Mouse (Mus musculus) cerebellum, postnatal 36 days (tissue): ENCODE data around the gene Ptges.
"Not testable (repeated sequence)": the region's sequence is repeated elsewhere in the genome, so short reads cannot be mapped to it uniquely, and the experiment has no call there.

Experiments used
- DNase-seq, 2 experiments: peaks; one replicate each; pipeline ENCODE4 v3.0.0; 2021 to 2022; ENCODE audit warnings: mixed read lengths in 2 of 2

The Ptges gene

DNA sequence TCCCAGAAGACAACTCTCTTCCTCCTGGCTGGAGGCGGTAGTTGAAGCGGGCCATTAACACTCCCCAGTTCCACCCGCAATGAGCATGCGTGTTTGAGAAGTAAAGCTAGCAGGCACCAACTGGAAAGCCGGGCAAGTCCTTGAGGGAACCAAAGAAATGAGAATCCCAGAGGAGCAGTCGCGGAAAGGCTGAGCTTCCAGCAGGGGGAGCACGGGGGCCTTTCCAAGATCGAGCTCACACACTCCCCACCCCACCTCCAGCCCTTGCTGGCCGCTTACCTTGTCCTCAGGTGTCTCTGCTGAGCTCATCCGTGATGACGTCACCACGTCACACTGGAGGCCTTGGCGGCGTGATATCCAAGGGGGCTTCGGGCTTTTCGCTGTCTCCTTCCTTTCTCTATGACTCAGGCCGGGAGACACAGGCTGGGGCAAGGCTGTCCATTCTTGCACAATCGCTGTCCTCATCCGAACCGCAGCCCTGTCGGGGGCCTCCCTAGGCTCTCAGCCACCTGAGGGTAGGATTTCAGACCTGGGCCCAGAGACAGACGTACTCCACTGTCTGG is at the start of gene Ptges:
TSS of gene Ptges (minus strand) at position 381 of the 563 bp plus-strand sequence.
- DNase-seq = peak; percentile 77 to 86

DNA sequence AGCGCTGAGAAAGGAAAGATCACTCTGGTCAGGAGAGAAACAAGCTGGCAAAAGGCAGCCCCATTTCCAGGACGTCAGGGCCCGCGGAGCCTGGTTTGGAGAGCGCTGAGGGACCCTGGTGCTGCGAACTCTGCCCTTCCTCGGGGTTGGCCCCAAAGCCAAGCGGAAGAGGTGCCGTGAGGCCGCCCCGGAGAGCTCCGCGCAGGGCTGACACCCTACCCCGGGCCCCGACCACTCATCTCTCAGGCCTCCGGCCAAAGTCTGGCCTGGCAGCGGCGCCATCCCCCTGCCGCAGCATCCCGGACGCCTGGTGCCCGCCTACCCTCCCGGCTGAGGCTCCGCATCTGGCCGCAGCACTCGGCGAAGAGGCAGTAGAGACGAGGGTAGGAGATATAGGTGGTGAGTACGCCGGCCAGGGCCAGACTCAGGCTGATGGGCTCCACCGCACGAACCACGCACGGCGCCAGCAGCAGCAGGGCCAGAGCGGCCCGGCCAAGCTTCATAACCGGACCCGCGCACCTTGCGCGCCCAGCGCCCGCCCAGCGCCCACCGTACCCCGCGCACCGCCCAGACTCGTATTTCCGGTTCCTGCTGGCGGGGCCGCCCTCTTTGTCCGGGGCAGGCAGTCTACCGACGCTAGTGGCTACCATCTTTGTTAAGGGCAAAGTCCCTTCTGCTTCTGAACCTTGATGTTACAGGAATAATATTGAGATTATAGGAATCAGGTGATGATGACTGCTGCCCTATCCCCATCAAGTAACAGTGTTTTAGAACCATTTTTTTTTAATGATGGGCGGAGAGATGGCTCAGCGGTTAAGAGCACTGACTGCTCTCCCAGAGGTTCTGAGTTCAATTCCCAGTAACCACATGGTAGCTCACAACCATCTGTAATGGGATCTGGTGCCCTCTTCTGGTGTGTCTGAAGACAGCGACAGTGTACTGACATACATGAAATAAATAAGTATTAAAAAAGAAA is 38.0 kb upstream of the Ptges start, which contains the start of gene Tor1a:
TSS of gene Tor1a (minus strand) at position 582 of the 976 bp plus-strand sequence.
- DNase-seq = peak; percentile 88 to 91

DNA sequence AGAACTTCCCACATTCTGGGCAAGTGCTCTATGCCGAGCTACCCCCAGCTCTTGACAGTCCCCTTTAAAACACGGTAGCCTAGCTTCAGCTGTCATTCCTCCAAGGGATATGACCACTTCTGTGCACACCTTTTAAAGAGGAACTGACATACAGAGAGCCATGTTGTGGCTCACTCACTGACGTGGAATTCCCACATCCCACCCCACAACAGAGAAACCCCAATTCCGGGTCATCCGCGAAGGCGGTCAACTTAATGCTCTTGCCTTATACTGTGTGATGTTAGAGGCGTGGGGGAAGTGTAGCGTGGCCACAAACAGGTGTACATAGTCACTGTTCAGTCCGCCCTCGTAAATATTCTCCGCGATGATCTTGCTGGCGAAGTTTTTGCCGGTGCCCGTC is 37.2 kb upstream of the Ptges start:
- no peak for DNase-seq

DNA sequence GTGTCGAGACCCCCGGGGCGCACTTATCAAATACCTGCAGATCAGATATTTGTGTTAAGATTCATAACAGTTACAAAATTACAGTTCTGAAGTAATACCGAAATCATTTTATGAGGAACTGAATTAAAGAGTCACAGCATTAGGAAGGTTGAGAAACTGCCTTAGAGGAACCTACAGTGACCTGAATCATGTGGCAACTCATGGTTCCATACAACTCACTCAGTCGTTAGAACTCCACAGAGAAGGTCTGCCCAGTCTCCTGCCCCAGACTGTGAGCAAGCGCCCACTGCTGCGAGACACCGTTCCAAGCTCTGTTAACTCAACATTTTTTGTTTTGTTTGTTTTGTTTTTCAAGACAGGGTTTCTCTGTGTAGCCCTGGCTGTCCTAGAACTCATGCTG is 36.0 kb upstream of the Ptges start:
- DNase-seq = no peak

DNA sequence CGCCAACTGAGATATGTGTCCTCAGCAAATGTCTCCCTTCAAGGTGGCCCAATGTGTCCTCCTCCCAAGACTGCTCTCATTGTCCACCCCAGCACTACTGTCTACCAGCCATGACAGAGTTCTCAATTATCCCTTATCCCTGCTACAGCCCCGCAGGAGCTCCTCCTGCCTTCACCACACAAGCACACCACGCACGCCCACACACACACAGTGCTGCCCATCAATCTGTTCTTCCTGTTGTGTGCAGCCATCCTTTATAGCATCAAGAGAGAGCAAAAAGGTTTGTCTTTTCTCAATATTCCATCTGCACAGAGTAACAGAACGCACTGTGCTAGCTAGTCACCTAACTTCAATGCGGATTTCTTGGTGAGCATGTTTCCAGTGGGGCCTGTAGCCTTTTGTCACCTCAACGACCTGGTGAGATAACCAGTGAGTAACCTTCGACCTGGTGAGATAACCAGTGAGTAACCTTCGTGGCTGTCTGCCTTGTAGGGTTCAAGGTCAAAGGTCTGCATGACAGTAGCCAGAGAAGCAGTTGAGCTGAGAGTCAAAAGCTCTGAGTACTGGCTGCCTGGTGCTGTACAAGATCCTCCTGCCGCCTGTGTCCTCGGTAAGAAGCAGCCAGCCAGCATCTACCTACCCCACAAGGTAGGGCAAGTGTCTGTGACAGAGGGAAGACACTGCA is 33.0 kb upstream of the Ptges start:
- no peak for DNase-seq

DNA sequence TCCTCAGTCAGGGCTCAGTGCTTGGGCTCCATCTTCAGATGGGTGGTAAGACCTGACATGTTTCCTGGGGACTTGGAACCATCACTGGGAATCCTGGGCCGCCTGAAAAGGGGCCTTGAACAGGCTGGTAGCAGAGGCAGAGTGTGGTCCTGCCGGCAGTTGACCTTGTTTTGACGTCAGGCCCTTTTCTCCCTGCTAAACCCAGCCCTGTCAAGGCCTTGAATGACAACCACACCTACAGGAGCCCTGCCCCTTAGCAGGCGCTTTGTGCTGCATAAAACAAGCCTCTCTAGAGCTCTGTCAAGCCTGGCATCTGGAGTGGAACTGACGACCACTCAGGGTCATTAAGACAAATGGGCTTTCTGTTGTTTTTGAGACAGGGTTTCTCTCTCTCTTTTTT is 30.2 kb upstream of the Ptges start:
- DNase-seq = no peak

DNA sequence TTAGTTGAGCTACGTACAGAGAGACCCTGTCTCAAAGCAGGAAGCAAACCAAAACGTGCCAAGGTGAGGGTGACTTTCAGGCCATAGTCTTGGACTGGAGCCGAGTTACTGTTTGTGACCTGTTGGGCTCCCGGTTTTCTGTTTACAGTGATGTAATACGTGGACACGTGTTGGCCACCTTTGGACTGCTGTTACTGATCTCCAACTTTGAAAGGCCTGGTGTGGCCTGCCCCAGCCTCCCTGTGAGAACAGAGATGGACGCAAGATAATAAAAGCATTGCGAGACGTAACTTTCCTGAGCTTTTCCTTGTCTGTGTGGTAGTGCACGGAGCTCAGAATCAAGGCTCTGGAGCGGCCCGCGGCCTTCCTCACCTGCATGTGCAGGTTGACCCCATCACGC is 29.1 kb upstream of the Ptges start:
- no peak for DNase-seq

DNA sequence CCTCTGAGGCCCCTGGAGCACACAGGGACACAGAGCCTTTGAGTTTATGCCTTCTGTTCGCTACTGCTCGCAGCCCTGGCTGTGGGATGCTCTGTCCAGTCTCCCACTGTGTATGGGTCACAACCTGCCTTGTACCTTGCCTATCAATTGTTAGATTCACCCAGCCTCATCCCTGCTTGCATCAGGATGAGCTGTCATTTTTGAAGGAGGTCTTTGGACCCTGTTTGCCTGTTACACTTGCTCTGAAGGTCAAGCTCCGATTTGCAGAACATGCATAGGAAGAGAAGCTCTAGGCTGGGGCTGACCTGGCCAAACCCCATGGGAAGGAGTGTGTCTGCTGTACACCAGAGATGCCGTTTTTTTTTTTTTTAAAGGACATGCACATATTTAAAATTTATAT is 27.8 kb upstream of the Ptges start:
- no peak for DNase-seq

DNA sequence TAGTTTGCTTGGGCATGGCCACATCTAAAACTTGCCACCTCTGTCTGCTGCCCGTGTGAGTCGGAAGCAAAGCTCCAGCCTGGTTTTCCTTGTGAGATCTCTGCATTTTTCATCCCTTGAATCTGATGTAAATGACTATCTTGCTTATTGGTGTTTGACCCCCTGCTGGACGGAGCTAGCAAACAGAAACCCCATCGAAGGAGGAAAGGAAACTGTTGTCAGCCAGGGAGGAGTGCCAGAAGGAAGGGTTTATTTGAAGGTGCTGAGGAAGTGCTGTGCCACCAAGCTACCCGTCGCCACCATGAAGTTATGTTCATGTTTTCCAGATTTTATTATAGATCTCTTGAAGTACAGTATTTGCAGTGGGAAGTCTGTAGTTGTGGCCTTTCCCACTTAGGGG is 25.1 kb upstream of the Ptges start:
- no peak for DNase-seq

DNA sequence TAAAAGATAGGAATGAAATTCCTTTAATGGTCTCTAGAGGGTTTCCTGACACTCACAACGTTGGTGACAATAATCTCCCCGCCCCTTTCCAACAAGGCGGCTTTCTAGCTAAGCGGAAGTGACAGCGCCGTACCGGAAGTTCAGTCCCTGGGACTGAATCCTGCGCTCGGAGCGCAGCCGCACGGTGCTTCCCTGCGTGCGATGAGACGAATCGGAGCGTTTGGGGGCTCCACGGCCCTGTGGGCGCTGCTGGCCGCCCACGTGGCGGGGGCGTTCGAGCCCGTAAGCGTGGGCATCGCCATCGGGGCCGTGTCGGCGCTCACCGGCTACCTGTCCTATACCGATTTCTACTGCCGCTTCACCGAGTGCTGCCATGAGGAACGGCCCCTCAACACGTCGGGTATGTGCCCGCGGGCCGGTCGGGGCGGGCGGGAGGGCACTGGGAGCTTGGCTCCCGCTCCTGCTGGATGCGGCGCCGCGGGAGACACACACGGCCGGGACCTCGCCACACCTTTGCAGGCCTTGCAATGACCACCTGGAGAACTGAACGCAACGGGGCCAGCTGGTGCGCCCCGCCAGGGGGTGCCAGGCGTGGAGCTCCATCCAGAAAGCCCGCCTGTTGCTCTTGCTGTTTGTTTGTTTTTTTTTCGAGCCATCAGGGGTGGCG is 23.3 kb upstream of the Ptges start, which contains the start of gene Tor1b:
TSS of gene Tor1b (plus strand) at position 136 of the 667 bp plus-strand sequence.
- DNase-seq = peak; percentile 83 to 85

DNA sequence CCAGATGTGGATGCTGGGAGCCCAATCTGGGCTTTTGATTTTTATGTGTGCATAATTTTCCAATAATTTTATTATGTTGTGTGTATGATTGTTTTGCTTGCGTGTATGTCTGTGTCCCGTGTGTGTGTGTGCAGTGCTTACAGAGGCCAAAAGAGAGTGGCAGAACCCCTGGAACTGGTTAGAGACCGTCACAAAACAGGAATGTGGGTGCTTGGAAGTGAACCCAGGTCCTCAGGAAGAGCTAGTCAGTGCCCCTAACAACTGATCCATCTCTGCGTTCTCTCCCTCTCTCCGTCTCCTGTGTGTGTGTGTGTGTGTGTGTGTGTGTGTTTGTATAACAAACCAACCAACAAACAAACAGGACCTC is 22.8 kb upstream of the Ptges start:
- no peak for DNase-seq

DNA sequence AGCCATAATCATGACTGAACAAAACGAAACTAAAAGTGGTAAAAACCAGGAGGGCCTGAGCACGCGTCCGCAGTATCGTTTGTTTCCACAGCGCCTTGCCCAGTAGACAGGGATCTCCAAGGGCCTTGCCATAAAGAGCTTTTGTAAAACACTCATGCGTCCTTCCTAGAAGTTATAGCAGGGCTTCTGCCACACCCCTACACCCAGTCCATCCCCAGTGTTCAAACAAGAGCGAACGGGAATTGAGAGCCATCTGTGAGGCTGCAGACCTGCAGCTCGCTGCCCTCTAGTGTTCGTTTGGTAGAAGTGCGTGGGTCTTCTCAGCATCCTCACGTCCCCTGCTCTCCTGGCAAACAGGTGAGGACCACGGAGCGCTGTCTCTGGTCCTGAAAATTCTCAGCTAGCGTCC is 12.9 kb upstream of the Ptges start:
- DNase-seq = peak; percentile 53 to 60

DNA sequence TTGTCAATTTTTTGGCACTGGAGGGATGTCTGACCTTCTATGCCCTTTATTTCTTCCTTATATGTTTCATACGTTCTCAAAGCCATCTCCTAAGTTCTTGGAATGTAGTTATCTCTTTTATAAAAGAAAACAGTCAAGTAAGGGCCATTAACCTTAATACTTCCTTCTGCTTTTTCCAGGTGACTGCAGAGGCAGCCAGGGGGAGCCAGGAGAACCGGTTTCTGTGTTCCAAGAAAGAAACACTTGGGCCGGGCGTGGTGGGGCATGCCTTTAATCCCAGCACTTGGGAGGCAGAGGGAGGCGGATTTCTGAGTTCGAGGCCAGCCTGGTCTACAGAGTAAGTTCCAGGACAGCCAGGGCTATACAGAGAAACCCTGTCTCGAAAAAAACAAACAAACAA is 12.5 kb upstream of the Ptges start:
- DNase-seq = not testable (repeated sequence)

DNA sequence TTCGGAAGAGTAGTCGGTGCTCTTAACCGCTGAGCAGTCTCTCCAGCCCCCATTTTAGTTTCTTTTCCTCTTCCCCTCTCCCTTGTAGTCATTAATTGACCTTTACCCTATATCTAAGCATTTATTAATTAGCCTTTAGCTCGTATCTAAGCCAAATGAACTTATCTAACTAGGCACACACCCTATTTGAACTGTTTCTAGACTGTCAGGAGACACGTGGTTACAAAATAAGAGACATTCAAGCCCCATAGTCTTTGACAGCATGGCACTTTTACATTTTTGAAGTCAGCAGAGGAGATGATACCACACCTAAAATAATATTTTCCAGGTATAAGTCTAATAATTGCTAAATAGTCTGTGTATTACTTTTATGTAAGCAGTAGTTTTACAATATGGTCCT is 11.9 kb upstream of the Ptges start:
- no peak for DNase-seq

DNA sequence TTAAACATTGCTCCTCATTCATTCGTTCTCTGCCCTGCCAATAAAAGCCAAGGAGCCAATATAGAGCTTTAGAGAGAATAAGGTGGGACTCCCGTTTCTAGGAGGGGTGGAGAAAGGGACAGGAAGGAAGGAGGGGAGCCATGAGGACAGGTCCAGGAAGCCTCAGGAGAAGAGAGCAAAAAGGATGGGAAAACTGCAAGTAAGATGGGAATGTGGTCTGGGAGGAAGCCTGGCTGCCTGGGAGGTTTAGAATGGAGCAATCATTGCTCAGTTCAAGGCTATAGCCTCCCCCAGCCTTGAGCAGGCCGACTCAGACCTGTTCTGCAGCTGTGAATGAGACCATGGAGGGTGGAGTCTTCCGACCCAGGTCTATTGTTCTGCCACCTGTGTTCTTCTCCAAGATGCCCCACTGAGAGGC is 8.9 kb upstream of the Ptges start:
- DNase-seq = no peak

DNA sequence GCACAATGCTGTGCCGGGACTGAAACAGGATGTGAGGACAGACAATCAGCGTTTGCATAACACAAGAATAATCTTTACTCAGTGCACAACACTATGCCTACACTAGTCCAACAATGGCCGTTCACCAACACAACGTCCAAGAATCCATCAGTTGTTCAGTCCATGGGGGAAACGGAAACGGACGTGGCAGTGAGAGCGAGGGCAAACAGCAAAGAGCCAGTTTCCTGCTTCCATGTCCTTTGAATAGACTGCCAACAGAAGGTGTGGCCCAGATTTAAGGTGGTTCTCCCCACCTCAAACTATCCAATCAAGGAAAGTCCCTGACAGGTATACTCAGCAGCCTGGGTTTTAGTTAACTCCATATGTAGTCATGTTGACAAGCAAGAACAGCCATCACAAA is 8.1 kb upstream of the Ptges start:
- DNase-seq = no peak

DNA sequence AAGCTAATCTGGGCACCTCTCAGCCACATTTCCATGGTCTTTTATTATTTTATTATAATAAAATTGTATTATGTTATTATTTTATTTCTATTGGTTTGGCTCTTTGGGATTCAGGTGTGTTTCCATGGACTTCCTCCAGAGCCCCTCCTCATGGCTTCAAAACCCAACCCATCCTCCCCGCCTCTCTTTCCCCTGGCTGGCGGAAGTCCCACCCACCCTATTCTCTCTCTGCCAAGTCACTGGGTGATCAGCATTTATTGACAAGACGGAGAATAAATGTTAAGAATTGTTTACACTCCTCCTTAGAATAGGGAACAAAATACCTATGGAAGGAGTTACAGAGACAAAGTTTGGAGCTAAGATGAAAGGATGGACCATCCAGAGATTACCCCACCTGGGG is 7.1 kb upstream of the Ptges start:
- no peak for DNase-seq

DNA sequence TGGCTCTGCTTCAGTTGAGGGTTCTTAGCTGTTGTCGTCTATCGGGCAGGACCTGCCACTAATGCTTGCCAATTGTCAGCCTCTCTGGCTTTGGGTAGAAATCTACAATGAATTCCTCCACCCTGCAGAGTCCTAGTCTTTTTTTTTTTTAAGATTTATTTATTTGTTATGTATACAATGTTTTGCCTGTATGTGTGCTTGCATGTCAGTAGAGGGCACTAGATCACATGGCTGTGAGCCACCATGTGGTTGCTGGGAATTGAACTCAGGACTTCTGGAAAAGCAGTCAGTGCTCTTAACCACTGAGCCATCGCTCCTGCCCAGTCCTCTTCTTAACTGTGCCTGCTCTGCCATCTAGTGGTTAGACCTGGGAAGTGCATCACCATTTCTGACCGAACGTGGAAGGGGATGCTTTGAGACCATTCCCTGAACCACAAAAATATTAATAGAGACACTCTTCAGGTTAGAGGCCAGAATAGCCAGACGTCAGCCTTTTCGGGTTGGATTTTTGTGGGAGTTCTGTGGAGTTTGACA is 4.3 kb upstream of the Ptges start:
- peak; percentile 74 to 81 for DNase-seq

DNA sequence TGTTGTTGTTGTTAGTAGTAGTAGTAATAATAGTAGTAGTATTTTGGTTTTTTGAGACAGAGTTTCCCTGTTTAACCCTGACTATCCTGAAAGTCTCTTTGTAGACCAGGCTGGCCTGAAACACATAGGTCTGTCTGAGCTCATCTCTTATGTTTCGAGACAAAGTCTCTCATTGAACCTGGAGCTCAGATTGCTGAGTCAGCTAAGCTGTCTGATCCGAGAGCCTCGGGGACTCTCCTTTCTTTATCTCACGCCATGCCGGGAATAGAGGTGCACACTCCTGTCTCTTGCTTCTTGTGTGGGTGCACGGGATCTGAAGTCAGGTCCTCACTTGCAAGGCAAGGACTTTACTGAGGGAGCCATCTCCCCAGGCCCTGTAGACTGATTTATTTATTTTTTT is 3.4 kb upstream of the Ptges start:
- DNase-seq = no peak

DNA sequence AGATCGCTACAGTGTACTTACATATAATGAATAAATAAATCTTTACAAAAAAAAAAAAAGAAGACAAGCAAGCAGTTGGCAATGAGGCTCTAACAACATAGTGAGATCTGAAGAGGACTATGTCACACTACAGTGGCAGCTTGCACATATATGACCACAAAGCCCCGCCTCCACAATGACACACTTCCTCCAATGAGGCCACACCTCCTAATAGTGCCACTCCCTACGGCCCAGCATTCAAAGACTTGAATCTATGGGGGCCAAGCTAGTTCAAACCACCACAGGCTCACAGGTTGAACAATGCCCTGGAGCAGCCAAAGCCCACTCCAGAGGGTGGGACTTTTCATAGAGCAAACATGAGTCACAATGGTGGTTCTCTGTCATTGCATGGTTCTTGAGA is 2.3 kb upstream of the Ptges start:
- DNase-seq = no peak

DNA sequence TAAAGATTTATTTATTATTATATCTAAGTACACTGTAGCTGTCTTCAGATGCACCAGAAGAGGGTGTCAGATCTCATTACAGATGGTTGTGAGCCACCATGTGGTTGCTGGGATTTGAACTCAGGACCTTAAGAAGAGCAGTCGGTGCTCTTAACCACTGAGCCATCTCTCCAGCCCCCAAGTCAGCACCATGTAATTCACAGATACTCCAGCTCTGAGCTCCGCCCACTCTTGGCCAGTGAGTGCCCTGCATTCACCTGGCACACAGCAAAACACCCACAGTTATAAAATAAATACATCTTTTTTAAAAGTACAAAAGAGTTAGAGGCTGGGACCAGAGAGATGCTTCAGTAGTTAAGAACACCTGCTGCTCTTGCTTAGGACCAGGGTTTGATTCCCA is 1.2 kb upstream of the Ptges start:
- DNase-seq = not testable (repeated sequence)

DNA sequence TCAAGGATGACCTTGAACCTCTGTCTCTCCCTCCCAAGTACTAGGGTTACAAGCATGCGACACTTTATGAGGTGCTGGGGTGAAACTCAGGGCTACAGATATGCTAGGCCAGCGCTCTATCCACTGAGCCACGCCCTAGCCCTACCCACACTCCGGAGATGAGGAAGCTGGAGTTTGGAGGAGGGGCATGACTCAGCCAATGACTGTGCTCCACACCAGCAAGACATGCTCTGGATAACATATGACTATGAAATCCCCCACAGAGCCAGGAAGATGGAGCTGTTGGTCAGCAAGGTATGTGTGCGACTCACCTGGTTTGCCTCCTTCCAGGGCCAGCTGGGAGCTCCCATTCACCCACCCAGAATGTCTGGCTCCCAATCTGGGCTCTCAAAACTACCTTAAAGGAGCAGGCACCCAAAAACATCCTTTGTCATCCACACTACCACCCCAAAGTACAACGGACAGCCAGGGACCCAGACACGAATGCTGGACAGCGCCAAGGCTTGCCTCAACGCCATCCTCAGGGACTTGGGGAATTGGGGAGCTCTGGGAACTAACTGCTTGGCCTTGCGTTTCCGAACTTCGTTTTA is 675 bp downstream of the Ptges start:
- no peak for DNase-seq
